Mouse (Mus musculus): ENCODE measurements around the gene Sigirr. TPM values are rescaled to one million over a fixed set of nuclear protein-coding genes. Genes with fewer than 3 reads are reported as not detected.

The Sigirr gene
- polyA plus RNA-seq, 1 experiment from 2014 or later, result 3.1 TPM

DNA sequence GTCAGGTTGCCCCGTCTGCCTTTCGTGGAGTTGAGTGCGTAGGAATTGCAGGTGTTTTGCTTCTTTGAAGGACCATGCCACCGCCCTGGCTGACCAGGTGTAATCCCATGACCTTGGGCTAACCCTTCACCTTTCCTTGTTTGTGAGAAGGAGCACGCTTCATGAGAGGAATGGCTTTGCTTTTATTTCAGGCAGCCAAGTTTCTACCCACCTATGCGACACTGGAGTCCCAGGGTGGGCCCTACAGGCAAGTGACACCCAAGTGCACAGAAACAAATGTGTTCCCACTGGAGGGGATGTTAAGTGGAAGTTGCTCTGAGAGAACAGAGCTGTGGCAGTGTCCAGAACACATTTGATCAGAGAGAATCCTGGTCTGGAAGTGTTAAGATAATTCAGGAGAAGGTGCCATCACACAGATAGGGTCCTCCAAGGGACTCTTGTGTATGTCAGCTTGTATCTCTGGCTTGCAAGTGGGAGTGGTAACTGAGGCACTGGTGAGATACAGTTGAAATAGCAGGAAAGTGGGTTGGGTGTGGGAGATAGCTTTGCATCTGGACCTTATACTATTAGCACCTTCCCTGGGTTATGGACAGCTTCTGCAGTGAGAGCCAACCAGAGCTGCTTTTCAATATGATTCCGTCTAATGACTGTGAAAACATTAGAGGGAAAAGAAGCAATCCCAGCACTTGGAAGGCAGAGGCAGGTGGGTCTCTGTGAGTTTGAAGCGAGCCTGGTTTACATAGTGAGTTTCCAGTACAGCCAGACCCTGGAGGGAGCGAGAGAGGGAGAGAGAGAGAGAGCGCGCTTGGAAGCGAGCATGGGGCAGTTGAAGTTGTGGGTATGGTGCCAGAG, 31.8 kb upstream of the Sigirr start:
- Histone ChIP-seq H3K4me3 (replicated peaks; ENCODE audit: low read length) (peak overlapping the region; percentile 66), H3K9me3 (ENCODE audit: control insufficient read depth, low read length) (no peaks in the 10 kb centered on the region), H3K27ac (no peak overlapping the region), H3K4me1 (replicated peaks; ENCODE audit: control insufficient read depth, insufficient read depth, low read length) (peaks cover 15% of the 10 kb centered on the region), H3K36me3 (replicated peaks; ENCODE audit: control insufficient read depth, insufficient read depth) (peaks cover 22% of the 10 kb centered on the region), H3K9ac (peak overlapping the region; percentile 76), H3K27me3 (ENCODE audit: control insufficient read depth, insufficient read depth, low read length) (no peaks in the 10 kb centered on the region), H3K4me2 (replicated peaks) (peak overlapping the region; percentile 81)
- no peak for ATAC-seq (ENCODE audit: low FRiP score)
- WGBS, result 59% methylated on average over 12 of the region's 12 CpGs
- no peak for DNase-seq (ENCODE audit: low spot score)

DNA sequence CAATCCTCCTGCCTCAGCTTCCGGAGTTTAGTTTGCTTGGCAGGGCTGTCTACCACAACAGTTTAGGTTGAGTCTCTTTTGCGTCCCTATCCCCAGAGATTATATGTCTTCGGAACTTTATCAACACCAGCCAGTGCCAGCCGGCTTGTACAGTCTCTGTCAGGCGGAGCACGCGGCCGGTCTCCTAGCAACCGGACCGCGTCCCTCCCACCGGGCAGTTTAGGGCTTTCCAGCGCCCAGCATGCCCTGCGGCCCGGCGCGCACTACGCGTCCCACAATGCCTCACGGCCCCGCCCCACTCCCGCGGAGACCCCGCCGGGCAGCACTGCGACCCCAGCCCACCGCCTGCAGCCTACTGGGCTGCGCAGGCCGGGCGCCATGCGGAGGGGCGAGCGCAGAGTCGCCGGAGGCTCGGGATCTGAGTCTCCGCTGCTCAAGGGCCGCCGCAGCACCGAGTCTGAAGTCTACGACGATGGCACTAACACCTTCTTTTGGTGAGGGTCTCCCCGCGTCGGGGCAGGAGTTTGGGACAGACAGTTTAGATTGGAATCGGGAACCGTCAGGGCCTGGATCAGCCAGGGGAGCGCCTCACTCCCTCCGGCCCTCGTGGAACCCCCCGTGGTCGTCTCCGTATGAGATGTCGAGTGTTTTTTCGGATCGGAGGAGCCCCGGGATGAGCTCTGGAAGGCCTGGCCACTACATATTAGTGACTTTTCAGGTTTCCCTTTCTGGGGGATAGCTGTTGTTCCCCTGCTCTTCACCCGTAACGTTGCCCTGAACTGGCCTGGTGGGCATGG, 30.9 kb upstream of the Sigirr start:
- peak overlapping the region; percentile 81 for H3K4me2 ChIP-seq (replicated peaks)
- peaks cover 15% of the 10 kb centered on the region for H3K4me1 ChIP-seq (replicated peaks; ENCODE audit: control insufficient read depth, insufficient read depth, low read length)
- H3K9me3 ChIP-seq (ENCODE audit: control insufficient read depth, low read length), result no peaks in the 10 kb centered on the region
- H3K27ac ChIP-seq, result peak overlapping the region; percentile 38; the same call in 1 of the 2 replicates
- under 1% methylated on average over 59 of the region's 59 CpGs for WGBS
- ATAC-seq (ENCODE audit: low FRiP score), result peak; percentile 99
- peak overlapping the region; percentile 76 for H3K9ac ChIP-seq
- H3K4me3 ChIP-seq (replicated peaks; ENCODE audit: low read length), result peak overlapping the region; percentile 66
- no peaks in the 10 kb centered on the region for H3K27me3 ChIP-seq (ENCODE audit: control insufficient read depth, insufficient read depth, low read length)
- DNase-seq (ENCODE audit: low spot score), result peak; percentile 96
- peaks cover 13% of the 10 kb centered on the region for H3K36me3 ChIP-seq (replicated peaks; ENCODE audit: control insufficient read depth, insufficient read depth)

DNA sequence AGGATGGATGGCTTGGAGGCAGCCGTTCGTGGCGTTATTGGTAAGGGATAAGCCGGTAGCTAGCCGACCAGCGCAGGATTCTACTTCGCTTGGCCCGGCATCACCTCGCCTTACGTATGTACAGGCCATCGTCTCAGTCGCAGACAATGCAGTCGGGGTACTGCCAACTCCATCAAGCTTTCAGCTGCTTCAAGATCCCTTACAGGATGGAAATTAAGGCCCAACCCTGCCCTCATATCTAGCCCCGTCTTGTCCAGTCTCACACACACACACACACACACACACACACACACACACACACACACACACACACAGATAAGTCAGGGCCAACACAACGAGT, 23.1 kb upstream of the Sigirr start:
- peak overlapping the region; percentile 76 for H3K9ac ChIP-seq
- H3K4me2 ChIP-seq (replicated peaks), result peak overlapping the region; percentile 61
- 0 out of 2 replicates have a peak, but pooled peaks cover 4% of the 10 kb centered on the region for H3K4me1 ChIP-seq (replicated peaks; ENCODE audit: control insufficient read depth, insufficient read depth, low read length)
- H3K36me3 ChIP-seq (replicated peaks; ENCODE audit: control insufficient read depth, insufficient read depth), result no peaks in the 10 kb centered on the region
- DNase-seq (ENCODE audit: low spot score) (no peak), ATAC-seq (ENCODE audit: low FRiP score) (0 out of 2 replicates have a peak, but pooled peaks have one; percentile 19)
- WGBS, result 2% methylated on average over 15 of the region's 15 CpGs
- H3K27me3 ChIP-seq (ENCODE audit: control insufficient read depth, insufficient read depth, low read length), result no peaks in the 10 kb centered on the region
- no peaks in the 10 kb centered on the region for H3K9me3 ChIP-seq (ENCODE audit: control insufficient read depth, low read length)
- H3K4me3 ChIP-seq (replicated peaks; ENCODE audit: low read length), result peak overlapping the region; percentile 54
- peak overlapping the region; percentile 77 for H3K27ac ChIP-seq

DNA sequence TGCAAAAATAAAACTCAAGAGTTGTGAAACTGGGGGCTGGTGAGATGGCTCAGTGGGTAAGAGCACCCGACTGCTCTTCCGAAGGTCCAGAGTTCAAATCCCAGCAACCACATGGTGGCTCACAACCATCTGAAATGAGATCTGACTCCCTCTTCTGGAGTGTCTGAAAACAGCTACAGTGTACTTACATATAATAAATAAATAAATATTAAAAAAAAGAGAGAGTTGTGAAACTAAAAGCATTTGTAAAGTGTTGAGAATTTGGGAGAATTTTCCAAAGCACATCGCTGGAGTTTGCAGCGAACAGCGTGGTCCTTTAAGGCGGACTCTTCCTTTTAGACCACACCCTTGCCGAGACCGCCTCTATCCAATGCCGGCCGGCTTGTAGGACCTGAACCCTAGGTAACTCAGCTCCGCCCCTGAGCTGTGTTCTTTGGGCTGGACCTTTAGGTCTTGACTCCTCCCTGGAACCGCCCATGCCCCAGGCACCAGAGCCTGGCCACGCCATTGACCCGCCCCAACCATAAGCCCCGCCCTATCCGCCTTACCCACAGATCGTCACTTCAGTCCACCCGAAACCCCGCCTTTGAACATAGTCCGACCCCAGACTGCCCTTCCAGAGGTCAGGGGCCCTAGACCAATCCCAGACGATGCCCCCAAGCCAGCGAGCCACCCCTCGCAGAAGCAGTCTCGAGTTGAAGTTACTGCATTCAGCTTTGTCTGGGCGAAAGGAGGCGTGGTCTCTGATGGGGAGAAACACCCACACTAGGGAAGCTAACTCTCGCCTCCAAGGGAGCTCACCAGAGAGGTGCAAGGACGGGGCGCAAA, 22.5 kb upstream of the Sigirr start:
- Histone ChIP-seq H3K27me3 (ENCODE audit: control insufficient read depth, insufficient read depth, low read length) (no peaks in the 10 kb centered on the region), H3K36me3 (replicated peaks; ENCODE audit: control insufficient read depth, insufficient read depth) (no peaks in the 10 kb centered on the region), H3K27ac (peak overlapping the region; percentile 77), H3K9ac (peak overlapping the region; percentile 76), H3K4me3 (replicated peaks; ENCODE audit: low read length) (peak overlapping the region; percentile 54), H3K4me1 (replicated peaks; ENCODE audit: control insufficient read depth, insufficient read depth, low read length) (0 out of 2 replicates have a peak, but pooled peaks cover 4% of the 10 kb centered on the region), H3K9me3 (ENCODE audit: control insufficient read depth, low read length) (no peaks in the 10 kb centered on the region), H3K4me2 (replicated peaks) (peak overlapping the region; percentile 61)
- 3% methylated on average over 29 of the region's 29 CpGs for WGBS
- ATAC-seq (ENCODE audit: low FRiP score), result peak; percentile 96
- DNase-seq (ENCODE audit: low spot score), result peak; percentile 81

DNA sequence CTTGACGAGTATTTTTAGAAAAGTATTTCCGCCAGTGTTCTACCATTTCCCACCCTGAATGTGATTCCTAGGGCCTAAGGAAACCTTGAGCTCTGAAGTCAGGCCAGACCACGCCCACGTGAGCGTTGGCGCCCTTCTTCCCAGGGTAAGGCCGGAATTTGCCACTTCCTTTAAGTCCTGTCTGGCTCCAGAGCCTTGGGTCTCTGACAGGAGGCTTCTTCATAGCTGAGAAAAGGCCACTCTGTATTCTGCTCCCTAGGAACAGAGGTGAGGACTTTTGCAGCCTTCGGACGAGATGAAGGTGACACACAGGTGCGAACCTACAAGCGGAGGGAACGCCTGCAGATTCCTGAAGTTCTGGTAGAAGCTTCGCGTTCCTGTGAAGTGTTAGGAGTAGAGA, 21.9 kb upstream of the Sigirr start, which contains the start of gene Ptdss2:
TSS of gene Ptdss2 (plus strand) at position 138 of the 400 bp plus-strand sequence.
- 54% methylated on average over 14 of the region's 14 CpGs for WGBS

DNA sequence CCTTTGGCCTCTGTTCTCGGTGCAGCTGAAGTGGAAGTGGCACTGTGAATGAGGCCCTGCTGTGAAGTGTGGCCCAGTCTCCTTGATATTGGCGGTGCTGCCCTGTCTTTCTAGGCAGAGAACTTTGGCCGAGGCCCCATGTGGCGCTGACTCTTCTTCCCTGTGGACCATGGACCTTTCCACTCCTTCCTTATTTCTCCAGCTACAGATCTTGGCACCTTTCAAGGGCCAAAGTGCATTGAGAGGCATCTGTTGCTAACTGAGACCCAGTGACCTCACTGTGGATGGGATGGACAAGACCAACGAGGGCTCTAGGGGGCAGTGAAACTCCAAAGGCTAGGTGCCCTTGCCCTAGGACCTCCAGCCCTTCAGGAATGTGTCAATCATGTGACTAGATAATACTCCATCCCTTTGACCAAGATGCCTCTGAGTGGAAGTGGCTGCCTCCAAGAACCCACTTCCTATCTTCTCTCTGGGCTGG, 20.7 kb upstream of the Sigirr start:
- no peaks in the 10 kb centered on the region for H3K36me3 ChIP-seq (replicated peaks; ENCODE audit: control insufficient read depth, insufficient read depth)
- no peak overlapping the region for H3K27ac ChIP-seq
- no peak overlapping the region for H3K4me2 ChIP-seq (replicated peaks)
- no peaks in the 10 kb centered on the region for H3K9me3 ChIP-seq (ENCODE audit: control insufficient read depth, low read length)
- ATAC-seq (ENCODE audit: low FRiP score), result no peak
- H3K4me3 ChIP-seq (replicated peaks; ENCODE audit: low read length), result no peak overlapping the region
- DNase-seq (ENCODE audit: low spot score), result no peak
- H3K9ac ChIP-seq, result no peak overlapping the region
- H3K27me3 ChIP-seq (ENCODE audit: control insufficient read depth, insufficient read depth, low read length), result peaks cover 6% of the 10 kb centered on the region; the same call in 1 of the 2 replicates
- 81% methylated on average over 5 of the region's 5 CpGs for WGBS
- H3K4me1 ChIP-seq (replicated peaks; ENCODE audit: control insufficient read depth, insufficient read depth, low read length), result 0 out of 2 replicates have a peak, but pooled peaks cover 4% of the 10 kb centered on the region

More for the DNA sequence above, 21.9 kb upstream of the Sigirr start, which contains the start of gene Ptdss2:
- Histone ChIP-seq H3K4me3 (replicated peaks; ENCODE audit: low read length) (peak within 1 kb of the TSS; percentile 54), H3K9ac (peak within 1 kb of the TSS; percentile 76), H3K27me3 (ENCODE audit: control insufficient read depth, insufficient read depth, low read length) (no peaks in the 10 kb centered on the region), H3K9me3 (ENCODE audit: control insufficient read depth, low read length) (no peaks in the 10 kb centered on the region), H3K4me2 (replicated peaks) (peak within 1 kb of the TSS; percentile 61), H3K4me1 (replicated peaks; ENCODE audit: control insufficient read depth, insufficient read depth, low read length) (0 out of 2 replicates have a peak, but pooled peaks cover 4% of the 10 kb centered on the region), H3K27ac (peak within 1 kb of the TSS; percentile 77), H3K36me3 (replicated peaks; ENCODE audit: control insufficient read depth, insufficient read depth) (no peaks in the 10 kb centered on the region)
- DNase-seq (ENCODE audit: low spot score) (no peak), ATAC-seq (ENCODE audit: low FRiP score) (no peak)

DNA sequence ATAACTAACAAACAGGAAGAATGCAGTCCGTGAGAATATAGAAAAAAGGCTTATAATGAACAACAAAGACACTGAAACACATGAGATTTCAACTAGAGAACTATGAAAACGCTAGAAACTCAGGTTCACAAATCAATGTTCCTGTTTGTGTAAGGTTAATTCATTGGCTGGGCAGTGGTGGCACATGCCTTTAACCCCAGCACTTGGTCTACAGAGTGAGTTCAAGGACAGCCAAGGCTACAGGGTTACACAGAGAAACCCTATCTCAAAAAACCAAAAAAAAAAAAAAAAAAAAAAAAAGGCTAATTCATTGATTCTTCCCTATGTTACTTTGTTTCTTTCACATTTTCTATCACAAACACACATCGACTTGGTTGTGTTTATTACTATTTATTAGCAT, 20.2 kb upstream of the Sigirr start:
- Histone ChIP-seq H3K27me3 (ENCODE audit: control insufficient read depth, insufficient read depth, low read length) (peaks cover 6% of the 10 kb centered on the region; the same call in 1 of the 2 replicates), H3K4me1 (replicated peaks; ENCODE audit: control insufficient read depth, insufficient read depth, low read length) (0 out of 2 replicates have a peak, but pooled peaks cover 4% of the 10 kb centered on the region), H3K36me3 (replicated peaks; ENCODE audit: control insufficient read depth, insufficient read depth) (no peaks in the 10 kb centered on the region), H3K9ac (no peak overlapping the region), H3K27ac (no peak overlapping the region), H3K9me3 (ENCODE audit: control insufficient read depth, low read length) (no peaks in the 10 kb centered on the region), H3K4me2 (replicated peaks) (no peak overlapping the region), H3K4me3 (replicated peaks; ENCODE audit: low read length) (no peak overlapping the region)
- 89% methylated on average over 3 of the region's 3 CpGs for WGBS
- ATAC-seq (ENCODE audit: low FRiP score), result no peak
- no peak for DNase-seq (ENCODE audit: low spot score)

DNA sequence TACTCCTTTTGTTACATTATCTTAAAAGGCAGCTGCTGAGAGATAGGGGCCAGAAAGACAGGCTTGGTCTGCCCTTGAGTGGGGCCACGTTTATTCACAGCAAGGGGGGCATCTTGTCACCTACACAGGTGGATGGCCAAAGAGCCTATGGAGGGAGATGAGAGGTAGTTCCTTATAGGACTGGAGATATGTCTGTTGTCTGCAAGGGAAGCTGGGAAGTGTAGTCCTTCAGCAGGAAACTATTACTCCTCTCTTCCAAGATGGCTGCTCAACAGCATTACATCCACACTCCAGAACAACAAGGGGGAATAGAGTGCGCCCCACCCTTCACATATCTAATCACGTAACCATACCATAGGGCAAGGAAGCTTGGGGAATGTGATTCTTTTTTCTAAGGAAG, 19.1 kb upstream of the Sigirr start:
- H3K4me2 ChIP-seq (replicated peaks), result no peak overlapping the region
- H3K27me3 ChIP-seq (ENCODE audit: control insufficient read depth, insufficient read depth, low read length), result peaks cover 6% of the 10 kb centered on the region; the same call in 1 of the 2 replicates
- H3K9me3 ChIP-seq (ENCODE audit: control insufficient read depth, low read length), result no peaks in the 10 kb centered on the region
- DNase-seq (ENCODE audit: low spot score), result no peak
- no peak for ATAC-seq (ENCODE audit: low FRiP score)
- no peaks in the 10 kb centered on the region for H3K36me3 ChIP-seq (replicated peaks; ENCODE audit: control insufficient read depth, insufficient read depth)
- H3K4me3 ChIP-seq (replicated peaks; ENCODE audit: low read length), result no peak overlapping the region
- 0 out of 2 replicates have a peak, but pooled peaks cover 4% of the 10 kb centered on the region for H3K4me1 ChIP-seq (replicated peaks; ENCODE audit: control insufficient read depth, insufficient read depth, low read length)
- no peak overlapping the region for H3K27ac ChIP-seq
- H3K9ac ChIP-seq, result no peak overlapping the region
- 76% methylated on average over 3 of the region's 3 CpGs for WGBS
